Mouse (Mus musculus): Measurements from ENCODE around the gene Stxbp4.

Stxbp4 gene

DNA sequence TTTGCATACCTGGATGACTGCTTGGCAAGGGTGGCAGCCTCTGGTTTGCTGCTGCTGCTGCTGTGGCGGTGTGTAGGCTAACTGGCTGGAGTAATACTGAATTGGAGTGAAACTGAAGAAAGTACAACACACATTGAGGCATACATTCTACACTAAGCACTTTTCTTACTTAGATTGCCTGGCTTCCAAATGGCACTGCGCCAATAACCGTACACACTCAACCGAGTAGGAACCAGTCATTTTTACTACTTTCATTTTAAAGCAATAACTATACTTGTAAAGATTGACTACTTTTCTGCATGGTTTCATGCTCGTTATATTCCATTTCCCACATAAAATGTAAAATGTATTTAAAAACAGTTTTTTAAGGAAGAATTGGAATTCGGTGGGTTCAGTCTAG lies 11.9 kb upstream of the Stxbp4 start:
- no peak for DNase-seq

DNA sequence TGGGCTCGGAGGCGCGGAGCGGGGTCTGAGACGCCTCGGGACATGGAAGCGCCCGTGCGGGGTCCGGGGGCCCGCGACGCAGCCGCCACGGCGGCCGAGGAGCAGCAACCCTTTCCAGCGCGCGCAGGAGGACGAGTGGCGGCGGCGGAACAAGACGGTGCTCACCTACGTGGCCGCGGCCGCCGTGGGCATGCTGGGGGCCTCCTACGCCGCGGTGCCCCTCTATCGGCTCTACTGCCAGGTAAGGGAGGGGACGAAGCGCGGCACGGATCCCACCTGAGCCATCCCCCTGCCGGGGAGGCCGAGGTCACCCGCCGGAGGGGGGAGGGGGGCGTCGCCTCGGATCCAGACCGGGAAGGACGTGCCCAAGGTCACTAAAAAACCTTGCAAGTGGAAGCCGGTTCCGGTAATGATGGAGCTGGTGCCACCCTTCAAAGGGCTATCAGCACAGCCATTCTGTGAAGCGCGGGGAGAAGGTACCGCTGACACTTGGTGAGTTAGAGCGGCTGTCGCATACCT lies 487 bp upstream of the Stxbp4 start:
- DNase-seq = no peak

DNA sequence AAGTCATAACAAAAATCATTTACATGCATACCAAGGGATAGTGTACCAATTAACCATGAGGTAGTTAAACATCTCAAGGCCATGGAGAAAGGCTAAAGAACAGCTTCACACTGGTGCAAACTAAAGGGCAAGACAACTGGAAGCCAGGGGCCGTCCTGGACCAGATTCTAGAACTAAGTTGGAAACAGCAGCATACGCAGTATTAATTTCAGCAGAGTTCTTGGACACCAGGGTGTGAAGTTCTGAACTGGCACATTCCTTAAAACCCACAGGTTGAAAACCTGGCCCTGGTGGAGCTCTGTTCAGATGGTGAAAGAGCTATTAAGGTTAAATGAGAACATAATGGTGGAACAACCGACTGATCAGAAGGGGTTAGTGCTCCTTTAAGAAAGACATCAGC lies 3.2 kb downstream of the Stxbp4 start:
- no peak for DNase-seq

DNA sequence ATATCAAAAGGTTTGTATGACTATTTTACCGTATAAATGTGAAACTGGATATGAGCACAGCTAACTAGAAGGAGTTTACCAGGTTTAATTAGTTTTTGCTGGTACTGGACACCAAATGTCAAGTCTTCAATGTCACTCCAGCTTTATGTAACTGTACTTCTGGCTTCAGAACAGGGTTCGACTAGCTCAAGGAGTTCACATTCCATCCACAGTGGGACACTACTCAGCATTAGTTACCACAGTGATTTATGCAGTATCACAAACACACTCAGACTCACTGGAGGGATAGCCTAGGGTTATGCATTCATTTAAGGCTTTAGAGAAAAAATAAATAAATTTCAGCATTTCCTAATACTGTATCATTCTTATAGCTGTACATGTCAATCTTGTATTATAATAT lies 5.4 kb downstream of the Stxbp4 start:
- DNase-seq = no peak

DNA sequence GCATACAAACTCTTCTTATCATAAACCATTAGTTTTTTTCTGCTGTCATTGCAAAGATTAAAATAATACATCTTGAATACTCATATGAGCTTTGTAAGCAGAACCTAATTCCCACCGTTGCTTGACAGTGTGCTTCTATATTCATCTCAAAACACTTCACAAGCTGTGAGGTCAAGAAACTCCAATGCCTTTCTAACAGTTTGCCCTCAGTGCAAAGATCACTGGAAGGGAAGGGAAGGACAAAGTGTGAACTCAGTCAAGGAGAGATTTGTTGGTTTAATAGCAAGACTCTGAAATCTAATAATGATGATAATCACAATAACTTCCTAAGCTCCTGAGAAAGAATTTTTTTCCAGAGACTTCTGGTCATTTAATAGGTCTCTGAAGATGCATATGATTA lies 10.1 kb downstream of the Stxbp4 start:
- no peak for DNase-seq

DNA sequence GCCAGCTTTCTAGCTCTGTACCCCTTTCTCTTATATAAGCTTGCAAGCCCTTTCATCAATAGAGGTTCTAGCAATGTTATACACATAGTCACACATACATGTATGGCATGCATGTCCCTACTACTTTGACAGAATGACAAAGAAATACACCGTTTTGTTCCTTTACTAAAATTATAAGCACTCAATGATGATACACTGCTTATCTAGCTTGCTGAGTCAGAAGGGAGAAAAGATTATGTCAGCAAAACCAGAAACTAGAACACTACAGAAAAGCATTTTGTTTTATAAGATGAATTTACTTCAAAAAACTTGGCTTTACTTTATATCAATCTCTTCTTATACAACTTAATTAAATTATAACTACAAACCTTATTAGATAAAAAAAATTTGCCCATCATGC lies 12.7 kb downstream of the Stxbp4 start:
- no peak for DNase-seq

DNA sequence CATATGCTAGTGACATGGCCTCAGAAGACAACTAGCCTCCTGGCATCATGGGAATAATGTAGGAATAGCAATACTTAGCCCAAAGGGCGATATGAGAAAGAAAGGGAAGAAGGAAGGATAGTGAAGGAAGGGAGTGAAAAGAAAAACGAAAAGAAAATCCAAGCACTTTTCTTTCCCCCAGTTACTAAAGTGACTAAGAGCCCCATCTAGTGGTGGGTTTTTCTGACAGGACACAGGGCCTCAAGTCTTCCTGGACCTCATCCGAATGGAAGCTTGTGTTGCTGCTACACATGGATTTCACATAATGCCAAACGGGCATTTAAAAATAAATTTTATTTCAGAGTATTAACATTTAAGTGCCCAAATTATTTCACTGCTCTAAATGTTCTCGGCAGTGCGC lies 14.4 kb downstream of the Stxbp4 start:
- DNase-seq = peak in 1 of 2 experiments; percentile 42

DNA sequence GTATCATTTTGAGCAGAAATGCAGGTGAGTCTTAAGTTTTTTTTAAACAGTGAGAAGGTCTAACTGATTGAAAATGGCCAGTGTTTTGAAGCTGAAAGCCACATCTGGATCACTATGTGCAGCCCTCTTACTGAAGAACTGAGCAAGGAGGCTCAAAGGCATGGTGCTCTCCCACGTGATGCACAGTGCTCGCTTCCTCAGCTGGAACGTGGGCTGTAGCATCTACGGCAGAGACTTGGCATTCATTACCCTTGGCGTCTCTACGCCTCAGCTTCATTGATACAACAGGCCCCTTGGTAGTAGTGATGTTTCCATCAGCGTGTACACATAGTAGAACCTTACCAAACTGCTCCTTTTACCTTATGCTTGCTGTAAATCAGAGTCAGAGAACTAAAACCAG lies 15.4 kb downstream of the Stxbp4 start:
- DNase-seq = no peak

DNA sequence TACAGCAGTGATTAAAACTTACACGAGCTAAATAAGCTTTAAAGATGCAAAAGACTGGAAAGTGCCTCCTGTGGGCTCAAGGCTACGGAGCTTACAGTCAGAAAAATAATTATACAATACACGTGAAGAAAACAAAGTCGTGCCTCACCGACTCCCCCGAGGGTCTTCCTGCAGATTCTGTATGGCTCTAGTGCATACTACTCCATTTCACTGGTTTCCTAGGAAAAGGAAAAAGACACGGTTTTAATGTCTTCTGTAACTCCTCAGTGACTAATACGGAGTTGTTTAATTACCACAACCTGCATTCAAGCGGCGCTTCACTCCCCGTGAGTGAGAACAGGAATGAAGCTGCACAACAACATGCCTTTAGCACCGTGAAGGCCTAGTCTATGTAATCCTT lies 15.8 kb downstream of the Stxbp4 start:
- no peak for DNase-seq

DNA sequence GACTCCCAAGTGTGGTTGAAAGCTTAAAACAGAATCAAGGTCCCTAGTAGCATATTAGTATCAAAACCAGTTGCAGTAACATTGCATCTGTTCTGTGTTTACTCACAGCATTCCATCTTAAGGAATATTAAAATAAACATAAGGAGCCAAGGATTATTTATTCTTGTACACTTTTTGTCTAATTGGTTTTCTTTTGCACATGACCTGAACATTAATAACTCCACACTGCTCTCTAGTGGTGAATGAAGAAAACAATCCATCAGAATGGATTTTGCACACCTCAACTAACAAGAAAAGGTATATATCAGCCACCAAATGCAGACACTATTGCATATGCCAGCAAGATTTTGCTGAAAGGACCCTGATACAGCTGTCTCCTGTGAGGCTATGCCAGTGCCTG lies 21.5 kb downstream of the Stxbp4 start:
- no peak for DNase-seq

DNA sequence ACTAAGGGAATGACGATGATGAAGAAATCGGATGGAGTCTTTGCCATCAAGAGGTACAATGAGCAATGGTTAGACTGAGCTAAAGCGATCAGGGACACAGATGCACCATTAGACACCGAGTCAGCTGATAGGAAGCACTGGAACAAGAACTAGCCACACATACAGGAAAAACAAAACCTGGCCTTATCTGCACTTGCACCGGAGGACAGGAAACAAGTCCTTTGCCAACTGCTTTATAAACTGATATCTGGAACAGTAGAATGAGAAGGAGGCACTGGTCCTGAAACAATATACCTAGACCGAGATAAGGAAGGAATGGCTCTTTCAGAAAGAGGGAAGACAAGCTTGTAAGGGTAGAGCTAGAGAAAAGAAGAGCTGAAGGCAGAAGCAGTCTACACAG lies 23.1 kb downstream of the Stxbp4 start:
- no peak for DNase-seq

DNA sequence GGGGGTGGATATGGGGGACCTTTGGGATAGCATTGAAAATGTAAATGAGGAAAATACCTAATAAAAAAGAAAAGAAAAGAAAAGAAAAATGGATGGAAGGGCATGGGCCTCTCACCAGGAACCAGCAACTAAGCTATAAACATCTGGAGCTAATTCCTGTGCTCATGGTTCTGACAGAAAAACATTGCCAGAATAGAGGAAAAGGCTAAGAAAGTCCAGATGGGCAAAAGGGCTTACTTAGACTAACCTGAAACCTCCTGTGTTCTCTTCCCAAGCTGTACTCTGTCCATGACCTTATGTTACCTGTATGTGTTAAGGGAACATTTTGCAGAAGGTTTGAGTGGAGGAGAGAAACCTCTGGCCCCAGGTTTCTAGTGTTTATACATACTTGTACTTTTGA lies 25.8 kb downstream of the Stxbp4 start:
- no peak for DNase-seq

DNA sequence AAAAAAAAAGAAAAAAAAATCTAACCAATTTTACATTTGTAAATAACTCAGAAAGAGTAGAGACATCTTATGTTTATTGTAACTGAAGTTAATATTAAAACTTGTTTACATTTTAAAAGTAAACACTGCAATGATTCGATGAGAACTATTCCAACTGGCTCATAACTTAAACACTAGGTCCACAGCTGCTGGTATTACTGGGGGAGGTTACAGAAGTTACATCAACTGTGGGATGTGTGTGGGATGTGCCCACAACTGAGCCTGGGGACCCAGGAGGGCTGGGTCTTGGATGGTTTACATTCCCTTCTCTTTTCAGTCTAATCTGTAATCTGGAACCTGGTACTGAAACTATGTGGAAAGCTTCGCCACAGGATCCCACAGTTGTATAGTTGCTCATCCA lies 34.8 kb downstream of the Stxbp4 start:
- no peak for DNase-seq

DNA sequence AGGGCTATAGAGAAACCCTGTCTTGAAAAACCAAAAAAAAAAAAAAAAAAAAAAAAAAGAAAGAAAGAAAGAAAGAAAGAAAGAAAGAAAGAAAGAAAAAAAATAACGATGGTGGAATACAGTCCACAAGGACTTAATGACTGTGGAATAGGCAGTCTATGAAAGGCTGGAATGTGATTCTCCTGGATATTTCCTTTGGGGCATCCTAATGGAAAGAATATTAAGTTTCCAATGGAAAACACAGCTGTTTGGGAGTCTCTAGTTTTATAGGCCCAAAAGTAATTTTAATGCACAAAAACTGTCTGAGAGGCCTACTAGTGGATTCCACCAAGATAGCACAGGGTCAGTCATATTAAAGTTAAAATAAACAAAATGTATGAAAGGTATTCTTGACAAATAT lies 42.1 kb downstream of the Stxbp4 start:
- no peak for DNase-seq

DNA sequence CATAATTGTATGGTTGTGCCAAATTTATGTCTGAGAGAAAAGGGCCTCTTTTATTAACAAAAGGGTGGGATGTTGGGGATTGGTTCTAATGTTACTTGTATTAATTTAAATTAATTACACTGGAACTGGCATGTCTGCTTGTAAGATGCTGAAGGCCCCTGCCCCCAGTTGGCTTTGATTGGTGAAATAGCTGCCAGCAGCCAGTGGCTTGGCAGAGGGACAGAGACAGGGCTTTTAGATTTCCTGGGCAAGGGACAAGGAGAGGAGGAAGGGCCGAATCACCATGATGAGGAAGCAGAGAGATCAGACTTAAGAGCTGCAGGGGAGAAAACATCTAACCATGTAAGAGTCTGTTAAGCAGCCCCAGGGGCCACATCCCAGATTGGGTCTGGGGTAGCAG lies 46.9 kb downstream of the Stxbp4 start:
- no peak for DNase-seq

DNA sequence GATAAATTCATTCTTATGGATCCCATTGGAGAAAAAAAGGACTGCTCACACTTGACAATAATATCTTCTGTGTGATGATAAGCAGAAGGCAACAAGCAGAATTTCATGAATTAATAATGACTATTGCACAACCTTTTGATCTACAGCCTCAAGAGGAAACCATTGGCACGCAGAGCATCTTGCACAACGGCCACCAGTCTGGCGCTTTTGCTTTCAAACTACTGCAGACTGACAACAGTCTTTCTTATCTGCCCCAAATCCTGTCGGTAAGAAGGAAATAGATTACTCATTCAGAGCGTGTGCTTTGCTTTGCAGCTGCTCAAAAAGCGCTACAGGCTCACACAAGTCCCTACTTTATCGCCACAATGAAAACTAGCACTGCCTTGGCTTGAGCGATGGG lies 51.7 kb downstream of the Stxbp4 start:
- DNase-seq = peak; percentile 20 to 66

DNA sequence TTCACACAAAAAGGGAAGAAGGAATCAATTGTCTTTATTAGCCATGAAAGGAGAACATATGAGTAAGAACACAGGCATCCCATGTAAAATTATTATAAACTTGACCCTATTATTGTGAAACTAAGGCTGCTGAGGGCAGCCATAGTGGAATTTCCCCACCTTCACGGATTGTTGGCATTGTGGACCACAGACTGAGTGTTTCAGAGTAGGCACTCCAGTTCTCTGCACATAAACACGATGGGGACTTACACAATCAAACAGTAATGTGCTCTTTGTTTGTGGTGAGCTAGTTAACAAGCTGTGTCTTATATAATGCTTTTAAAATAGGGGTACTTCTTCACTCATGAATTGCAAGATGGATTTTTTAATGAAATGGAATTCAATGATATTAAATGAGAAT lies 52.1 kb downstream of the Stxbp4 start:
- no peak for DNase-seq

DNA sequence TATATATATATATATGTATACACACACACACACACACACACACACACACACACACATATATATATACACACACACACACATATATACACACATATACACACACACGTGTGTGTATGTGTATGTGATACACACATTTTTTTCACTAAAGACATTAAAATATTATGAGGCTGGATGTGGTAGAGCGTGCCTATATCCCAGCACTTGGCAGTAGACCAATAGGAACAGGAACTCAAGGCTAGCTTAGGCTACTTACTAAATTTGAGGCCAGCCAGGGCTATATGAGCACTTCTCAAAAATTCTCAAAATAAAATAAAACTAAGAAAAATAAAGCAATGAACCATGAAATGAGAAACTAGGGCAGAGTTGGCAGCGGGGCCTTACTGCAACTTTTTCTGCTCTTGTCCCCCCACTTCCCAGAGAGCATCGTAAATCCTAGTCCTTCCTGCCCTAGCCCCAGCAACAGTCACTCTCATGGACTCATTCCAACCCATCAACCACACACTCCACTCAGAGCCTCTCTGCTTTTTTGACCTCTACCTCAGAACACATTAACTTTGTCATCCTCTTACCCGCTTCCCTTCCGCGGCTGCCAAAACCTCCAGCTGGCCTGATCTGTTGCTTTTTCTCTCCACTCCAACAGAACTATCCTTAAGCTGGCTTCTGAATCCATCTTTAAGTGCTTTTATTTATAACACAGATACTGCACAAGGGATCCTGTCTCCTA lies 60.7 kb downstream of the Stxbp4 start:
- DNase-seq = peak; percentile 26 to 80

DNA sequence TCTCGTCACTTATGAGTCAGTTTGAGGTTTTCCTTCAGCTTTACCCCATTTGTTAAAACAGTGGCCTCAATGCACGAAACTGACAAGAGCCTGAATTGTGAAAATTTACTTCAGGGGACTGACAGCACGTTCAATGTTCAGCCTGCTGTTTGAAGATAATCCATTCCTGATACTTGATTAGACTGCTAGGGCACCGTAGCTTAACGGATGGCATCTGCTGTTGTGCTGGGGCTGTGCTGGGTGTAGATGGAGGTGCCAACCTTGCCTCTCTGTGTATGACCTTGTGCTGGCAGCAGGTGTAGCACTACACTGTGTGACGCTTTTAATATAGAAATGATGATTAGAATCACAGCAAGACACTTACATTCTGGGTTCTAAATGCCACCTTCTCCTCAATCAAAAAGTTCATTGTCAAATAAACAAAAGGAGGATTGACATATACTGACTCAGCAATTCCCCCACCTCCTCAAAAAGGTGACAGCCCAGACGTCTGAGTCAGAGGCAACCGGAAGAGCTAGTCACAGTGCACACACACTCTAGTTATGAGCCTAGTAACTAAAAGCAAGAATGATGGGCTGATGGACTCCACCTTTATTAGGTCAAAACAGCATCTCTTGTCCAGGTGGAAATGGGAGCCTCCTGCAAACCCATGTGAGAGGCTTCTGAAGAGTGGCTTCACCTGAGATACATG lies 61.5 kb downstream of the Stxbp4 start:
- no peak for DNase-seq

DNA sequence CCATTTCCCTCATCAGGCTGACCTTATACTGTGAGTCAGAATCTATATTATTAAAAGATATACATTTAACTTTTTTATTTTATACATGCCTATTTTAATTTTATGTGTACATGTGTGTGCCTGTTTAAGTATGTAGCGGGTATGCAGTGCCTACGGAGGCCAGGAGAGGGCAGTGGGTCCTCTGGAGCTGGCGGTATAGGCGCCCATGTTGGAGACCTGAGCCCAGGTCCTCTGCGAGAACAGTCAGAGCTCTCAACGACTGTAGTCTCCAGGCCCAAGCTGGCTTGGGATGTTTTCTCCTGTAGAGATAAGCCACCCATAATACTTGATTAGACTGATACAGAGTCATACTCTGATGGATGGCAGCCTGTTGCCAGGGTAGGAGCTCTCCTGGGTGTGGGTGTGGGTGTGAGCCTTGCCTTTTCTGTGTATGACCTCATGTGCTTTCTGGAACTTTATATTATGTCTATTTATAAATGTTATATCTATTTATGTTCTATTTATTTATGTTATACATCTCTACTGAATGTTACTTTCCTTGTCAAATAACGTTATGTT lies 62.3 kb downstream of the Stxbp4 start:
- no peak for DNase-seq

DNA sequence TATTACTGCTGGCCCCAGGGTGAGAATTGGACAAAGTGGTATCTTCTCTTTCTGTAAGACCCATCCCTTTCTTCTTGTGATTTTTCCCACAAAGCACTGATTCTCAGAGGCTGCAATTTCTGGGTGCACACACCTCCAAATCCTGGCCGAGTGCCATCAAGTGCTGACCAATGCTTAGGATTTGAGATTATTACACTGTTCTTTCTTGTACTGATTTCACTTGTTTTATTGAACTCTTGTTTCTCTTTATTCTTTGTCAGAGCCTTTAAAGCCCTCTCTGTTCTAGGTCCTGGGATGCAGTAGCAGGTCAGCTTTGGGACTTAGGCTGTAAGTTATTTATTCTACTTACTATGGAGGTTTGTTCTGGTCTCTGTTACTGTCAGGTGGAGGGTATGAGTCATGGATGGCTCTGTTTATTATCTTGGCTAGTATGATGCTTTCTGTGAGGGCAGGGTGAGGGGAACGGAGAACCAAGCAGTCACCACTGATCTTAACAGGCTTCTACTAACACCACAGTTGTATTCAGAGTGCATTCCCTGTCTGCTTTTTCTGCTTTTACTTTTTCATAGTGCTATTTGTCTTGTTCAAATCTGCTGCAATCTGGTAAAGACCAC lies 67.1 kb downstream of the Stxbp4 start:
- no peak for DNase-seq

DNA sequence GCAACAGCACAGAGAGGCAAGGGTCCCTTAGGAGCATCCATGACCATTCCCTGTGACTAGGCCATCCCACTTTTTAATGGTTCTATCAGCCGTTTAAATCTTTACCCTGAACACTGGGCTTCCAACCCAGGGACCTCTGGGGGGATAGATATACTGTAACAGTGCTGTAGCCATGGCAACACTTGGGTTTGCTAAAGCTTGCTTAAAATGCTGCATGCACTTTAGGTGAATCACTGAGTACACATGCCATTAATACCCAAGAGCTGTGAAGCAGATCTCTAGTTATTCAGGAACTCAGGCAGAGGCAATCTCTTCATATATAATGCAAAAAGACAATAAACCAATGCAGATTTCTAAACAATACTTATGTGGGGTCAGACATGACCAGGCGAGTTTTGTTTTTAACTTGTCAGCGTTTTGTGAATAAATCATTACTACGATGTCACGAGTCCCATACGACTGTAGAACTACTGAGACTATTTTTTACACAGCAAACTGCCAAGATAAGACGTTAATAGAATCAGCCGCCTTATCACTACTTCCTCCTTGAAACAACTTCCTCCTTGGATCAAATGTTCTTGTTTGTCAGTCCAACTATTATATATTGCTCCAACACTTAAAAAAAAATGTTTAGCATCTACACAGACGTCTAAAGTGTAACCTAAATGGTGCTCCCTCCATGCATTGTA lies 79.4 kb downstream of the Stxbp4 start:
- DNase-seq = no peak

DNA sequence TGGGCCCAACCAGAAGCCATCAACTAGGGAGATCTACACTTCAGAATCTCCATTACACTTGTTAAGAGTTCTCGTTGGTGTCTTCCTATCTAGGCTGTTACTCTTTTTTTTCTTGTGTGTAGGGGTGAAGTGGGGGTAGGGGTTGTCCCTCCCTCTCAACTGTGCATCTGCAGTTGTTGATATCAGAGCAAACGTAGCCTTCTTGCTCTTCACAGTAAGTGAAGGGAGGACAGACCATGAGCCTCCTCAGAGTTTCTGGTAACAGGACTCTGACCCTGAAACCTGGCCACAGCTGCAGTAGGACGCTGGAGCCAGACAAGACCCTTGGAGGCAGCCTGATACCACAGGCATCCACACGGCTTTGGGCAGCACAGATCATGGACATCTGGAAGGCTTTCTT lies 81.4 kb downstream of the Stxbp4 start:
- no peak for DNase-seq

All from lung, postnatal 4 days (tissue).